Mouse (Mus musculus) CH12.LX (cell line): ENCODE data around the gene Samd14.
A peak's percentile ranks its signal among the peaks of the same experiment; 100 is the strongest.

ENCODE experiments used
- JUN ChIP-seq: IDR thresholded peaks from 2 replicates; pipeline ENCODE4 v1.6.1; 2011; ENCODE audit warnings: low read depth, mild to moderate bottlenecking, low read length, improper control_type of control experiment, moderate library complexity; ENCODE audit not compliant: insufficient read depth
- USF1 ChIP-seq: IDR thresholded peaks from 2 replicates; pipeline ENCODE4 v1.6.1; 2014; ENCODE audit warnings: low read depth, mild to moderate bottlenecking, inconsistent platforms, low read length, improper control_type of control experiment
- ZNF384 ChIP-seq: IDR thresholded peaks from 2 replicates; pipeline ENCODE4 v1.6.1; 2012; ENCODE audit warnings: low read depth, low read length, improper control_type of control experiment, inconsistent platforms

- TF ChIP-seq JUN (peak; percentile 36), USF1 (no peak), ZNF384 (peak; percentile 84)
Measured at GRCm38 (mm10) chr11:94978947-94979346, 30.7 kb upstream of the Samd14 start.
